Mouse (Mus musculus) limb, embryonic 10.5 days (tissue): Measurements from ENCODE around the gene Lpo. TPM values are rescaled to one million over a fixed set of nuclear protein-coding genes. Genes with fewer than 3 reads are reported as not detected.

Source experiments
- DNase-seq: peaks from one replicate; pipeline ENCODE4 v3.0.0-alpha.2; 2017; ENCODE audit warnings: low spot score
- H3K27ac ChIP-seq: fragments of 300-500 bp; sonication (generic); 2 replicates; pipeline ENCODE4 v1.5.1; 2016; ENCODE audit warnings: mild to moderate bottlenecking
- H3K27me3 ChIP-seq: fragments of 300-500 bp; sonication (generic); 2 replicates; pipeline ENCODE4 v1.6.1; 2016; ENCODE audit warnings: low read depth, mild to moderate bottlenecking; ENCODE audit not compliant: poor library complexity, severe bottlenecking
- H3K36me3 ChIP-seq: fragments of 300-500 bp; sonication (generic); 2 replicates; pipeline ENCODE4 v1.6.1; 2016; ENCODE audit warnings: mild to moderate bottlenecking, moderate library complexity
- H3K4me1 ChIP-seq: fragments of 300-500 bp; sonication (generic); 2 replicates; pipeline ENCODE4 v1.6.1; 2016
- H3K4me3 ChIP-seq: fragments of 300-500 bp; sonication (generic); 2 replicates; pipeline ENCODE4 v1.5.1; 2016; ENCODE audit warnings: mild to moderate bottlenecking, moderate library complexity
- H3K9me3 ChIP-seq: fragments of 300-500 bp; sonication (generic); replicated peaks from 2 replicates; pipeline ENCODE4 v1.6.1; 2016; ENCODE audit warnings: mild to moderate bottlenecking
- WGBS: fragments of 180-500 bp; shearing (Covaris S2); methylation state at CpG from one replicate; pipeline ENCODE4 v1.1.7; 2016; 5-methylcytosine and 5-hydroxymethylcytosine counted together
- microRNA counts: library from miRNA; unstranded; fragments of <30 nt; microRNA quantifications from one replicate; lab custom pipeline; 2017
- microRNA-seq: library from miRNA; unstranded; fragments of <30 nt; microRNA quantifications from one replicate; pipeline ENCODE4, GENCODE M21; 2017
- polyA plus RNA-seq: library from polyadenylated mRNA; unstranded; fragments of >200 nt; fragmentation: Nextera tagmentation; extraction: Ambion mirVana; gene quantifications from 2 replicates; pipeline ENCODE4 v1.2.1, GENCODE M21; 2016

The Lpo gene
- polyA plus RNA-seq, 1 experiment from 2014 or later: not detected

DNA sequence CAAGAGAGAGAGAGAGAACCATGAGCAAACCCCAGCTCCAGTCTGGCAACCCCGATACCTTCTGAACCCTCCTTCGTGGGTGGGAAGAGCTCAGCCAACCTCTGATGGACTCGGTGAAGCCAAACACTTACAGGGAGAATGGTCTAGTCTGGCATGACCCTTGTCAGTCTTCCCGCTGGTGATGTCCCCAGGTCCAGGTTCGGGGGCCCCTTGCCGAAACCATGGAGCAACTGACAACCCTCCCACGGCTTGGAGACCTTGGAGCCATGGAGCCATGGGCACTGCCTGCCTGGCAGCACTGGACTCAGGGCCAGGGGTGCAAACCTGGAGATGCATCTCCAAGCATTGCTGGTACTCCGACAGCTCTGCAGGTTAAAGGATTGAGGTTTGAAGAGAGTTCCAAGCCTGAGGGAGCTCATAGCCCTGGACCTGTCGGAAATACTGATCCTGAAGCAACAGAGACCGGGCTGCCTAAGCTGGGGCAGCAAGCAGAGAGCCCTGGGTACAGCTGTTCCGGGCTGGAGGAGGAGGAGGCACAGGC lies 66.8 kb downstream of the Lpo start:
- no peak for DNase-seq
- WGBS: 71% methylated on average over 11 of the region's 11 CpGs
- Histone ChIP-seq H3K9me3 (no peaks in the 10 kb centered on the region), H3K4me3 (no peak overlapping the region), H3K27me3 (peaks cover 81% of the 10 kb centered on the region), H3K4me1 (peaks cover 30% of the 10 kb centered on the region), H3K36me3 (no peaks in the 10 kb centered on the region), H3K27ac (no peak overlapping the region)

DNA sequence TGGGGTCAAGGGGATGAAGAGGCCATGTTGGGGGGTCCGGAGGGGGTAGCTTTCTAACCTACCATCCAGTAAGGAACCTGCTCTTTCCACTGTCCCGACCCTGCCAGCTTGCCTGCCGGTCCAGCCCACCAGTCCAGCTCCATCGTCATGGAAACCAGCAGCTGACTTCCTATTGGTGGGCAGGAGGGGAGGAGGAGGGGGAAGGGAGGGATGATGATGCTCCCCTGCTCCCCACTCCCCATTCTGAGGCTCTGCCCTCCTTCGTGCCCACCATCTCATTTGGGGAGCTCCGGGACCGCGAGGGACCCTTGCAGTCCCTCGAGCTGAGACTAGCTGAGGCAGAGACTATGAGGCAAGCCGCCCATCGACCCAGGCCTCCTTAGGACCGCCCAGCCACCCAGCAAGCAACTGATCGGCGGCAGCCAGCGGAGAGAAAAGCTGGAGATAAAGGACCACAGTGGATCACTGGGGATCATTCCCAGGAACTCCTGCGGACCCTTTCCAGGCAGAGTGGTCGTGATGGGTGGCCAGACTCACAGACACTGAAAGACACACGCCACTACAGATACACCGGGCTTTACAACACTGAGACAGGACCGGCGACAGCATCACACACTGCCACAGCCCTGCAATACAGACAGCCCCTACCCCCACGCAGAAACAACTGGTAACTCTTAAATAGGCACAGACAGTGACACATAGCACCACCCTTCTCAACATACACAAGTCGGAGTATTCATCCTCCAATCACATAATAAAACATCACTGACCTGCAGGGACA lies 67.6 kb downstream of the Lpo start, which contains the start of gene Tspoap1:
Gene Tspoap1 (plus strand): TSS at position 241 of the 781 bp plus-strand sequence.
- peaks cover 30% of the 10 kb centered on the region for H3K4me1 ChIP-seq
- H3K27ac ChIP-seq: no peak within 1 kb of the TSS
- H3K27me3 ChIP-seq: peaks cover 74% of the 10 kb centered on the region
- no peak for DNase-seq
- 7% methylated on average over 23 of the region's 23 CpGs for WGBS
- no peaks in the 10 kb centered on the region for H3K36me3 ChIP-seq
- no peaks in the 10 kb centered on the region for H3K9me3 ChIP-seq
- H3K4me3 ChIP-seq: peak within 1 kb of the TSS; percentile 32

DNA sequence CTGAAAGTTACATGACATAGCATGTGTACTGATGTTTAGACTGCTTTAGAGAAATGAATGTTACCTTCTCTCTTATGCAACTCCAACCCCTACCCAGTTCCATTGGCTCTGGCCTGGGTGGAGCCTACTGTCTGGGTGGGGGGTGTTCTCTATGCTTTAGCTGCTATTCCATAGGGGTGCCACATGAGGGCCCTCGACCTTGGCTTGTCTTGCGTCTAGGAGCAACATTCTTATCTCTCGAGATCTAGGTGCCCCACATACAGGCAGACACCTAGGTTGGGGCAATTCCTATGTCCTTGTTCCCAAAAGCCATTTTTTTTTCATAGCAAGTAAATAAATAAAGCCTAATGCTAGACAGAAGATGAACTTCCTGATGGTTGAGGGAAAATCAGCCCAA lies 68.5 kb downstream of the Lpo start:
- no peak for DNase-seq

DNA sequence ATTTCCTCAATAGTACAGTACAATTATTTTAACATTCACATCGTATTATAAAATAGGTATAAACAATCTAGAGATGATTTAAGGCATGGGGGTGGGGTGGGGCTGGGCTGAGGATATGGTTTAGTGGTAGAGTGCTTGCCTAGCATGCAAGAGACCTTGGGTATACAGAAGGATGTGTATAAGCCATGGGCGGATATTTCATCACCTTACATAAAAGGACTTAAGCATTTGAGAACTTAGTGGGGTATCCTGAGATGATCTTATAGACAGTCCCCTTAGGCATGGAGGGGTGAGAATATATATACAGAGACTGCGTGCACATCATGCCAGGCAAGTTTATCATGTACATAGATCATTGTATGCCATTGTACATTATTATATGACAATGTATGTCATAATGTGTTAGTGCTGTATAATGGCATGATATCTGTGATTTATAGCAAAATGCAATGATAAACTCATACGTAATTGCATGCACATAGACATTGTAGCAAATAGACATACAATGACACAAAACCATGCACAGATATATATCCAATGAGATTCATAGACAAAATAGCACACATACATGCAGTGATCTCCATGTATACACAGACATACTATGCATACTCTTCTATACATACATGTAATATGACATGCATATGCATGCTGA lies 69.0 kb downstream of the Lpo start:
- H3K27ac ChIP-seq: no peak overlapping the region
- no peak for DNase-seq
- no peaks in the 10 kb centered on the region for H3K9me3 ChIP-seq
- 70% methylated on average over 4 of the region's 4 CpGs for WGBS
- H3K4me3 ChIP-seq: no peak overlapping the region
- peaks cover 59% of the 10 kb centered on the region for H3K27me3 ChIP-seq
- no peaks in the 10 kb centered on the region for H3K36me3 ChIP-seq
- peaks cover 29% of the 10 kb centered on the region for H3K4me1 ChIP-seq

More for the DNA sequence above, 68.5 kb downstream of the Lpo start:
- Histone ChIP-seq H3K27ac (no peak overlapping the region), H3K4me1 (peaks cover 29% of the 10 kb centered on the region), H3K4me3 (no peak overlapping the region), H3K9me3 (no peaks in the 10 kb centered on the region), H3K36me3 (no peaks in the 10 kb centered on the region), H3K27me3 (peaks cover 65% of the 10 kb centered on the region)
- WGBS: 9% methylated on average over 3 of the region's 3 CpGs

DNA sequence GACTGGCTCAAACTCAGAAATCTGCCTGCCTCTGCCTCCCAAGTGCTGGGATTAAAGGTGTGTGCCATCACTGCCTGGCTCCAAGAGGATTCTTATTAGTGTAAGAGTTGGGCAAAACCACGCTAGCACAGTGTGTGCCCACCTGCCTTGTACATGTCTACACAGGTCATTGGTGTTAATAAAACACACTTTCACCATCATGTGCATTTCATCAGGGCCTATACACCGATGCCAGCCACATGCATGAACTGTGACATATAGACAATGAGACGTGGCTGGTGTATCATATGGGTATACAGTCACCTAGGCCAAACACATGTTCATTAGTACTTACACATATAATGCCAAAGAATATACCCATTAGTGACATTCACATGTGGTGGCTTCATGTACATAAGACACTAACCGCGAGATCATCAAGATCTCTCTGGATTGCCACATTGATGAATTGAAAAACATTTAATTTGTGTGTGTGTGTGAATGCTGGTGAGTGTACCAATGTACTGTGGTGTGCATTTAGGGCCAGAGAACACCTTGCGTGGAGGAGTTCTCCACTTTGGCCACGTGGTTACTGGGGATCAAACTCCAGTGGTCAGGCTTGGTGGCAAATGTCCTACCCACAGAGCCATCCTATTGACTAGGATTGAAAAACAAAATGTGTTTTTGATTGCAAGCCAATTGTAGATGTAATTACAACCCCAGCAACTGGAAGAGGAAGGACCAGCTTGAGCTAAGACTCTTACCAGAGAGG lies 69.8 kb downstream of the Lpo start:
- Histone ChIP-seq H3K27me3 (peaks cover 52% of the 10 kb centered on the region), H3K4me1 (peaks cover 23% of the 10 kb centered on the region), H3K9me3 (no peaks in the 10 kb centered on the region), H3K27ac (no peak overlapping the region), H3K4me3 (no peak overlapping the region), H3K36me3 (no peaks in the 10 kb centered on the region)
- 83% methylated on average over 7 of the region's 7 CpGs for WGBS
- DNase-seq: no peak

DNA sequence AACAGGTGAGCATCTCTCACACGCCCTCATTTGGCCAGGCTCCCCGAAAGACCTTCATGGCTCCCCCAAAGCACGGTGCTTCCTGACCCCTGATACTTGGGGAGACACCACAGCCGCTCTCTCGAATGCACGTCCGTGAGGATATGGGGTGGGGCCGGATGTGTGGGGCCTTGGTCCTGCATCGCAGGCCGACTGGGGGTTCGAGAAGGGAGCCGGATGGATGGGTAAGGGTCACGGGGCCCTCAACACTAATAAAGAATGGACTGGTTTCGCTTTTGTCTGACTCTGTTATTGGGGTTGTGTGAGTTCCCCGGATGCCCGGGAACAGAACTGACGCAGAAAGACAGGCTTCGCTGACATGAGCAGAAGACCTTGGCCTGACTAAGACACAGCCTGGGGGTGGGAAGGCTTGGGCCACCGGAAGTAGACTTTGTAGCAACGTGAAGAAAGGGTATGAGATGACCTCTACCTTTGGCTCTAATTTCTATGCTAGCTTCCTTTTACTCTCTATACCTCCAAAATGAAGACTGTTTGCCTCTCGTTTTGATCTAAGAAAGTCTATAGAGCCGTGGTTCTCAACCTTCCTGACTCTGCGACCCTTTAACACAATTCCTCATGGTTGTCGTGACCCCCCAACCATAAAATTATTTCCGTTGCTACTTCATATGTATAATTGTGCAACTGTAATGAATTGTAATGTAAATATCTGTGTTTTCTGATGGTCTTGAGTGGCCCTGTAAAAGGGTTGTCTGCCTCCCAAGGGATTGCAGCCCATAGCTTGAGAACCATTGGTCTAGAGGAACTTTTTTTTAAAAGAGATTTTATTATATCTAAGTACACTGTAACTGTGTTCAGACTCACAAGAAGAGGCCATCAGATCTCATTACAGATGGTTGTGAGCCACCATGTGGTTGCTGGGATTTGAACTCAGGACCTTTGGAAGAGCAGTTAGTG lies 70.8 kb downstream of the Lpo start:
- WGBS: 90% methylated on average over 25 of the region's 25 CpGs
- Histone ChIP-seq H3K4me3 (peak overlapping the region; percentile 13), H3K27me3 (peaks cover 41% of the 10 kb centered on the region), H3K4me1 (peaks cover 17% of the 10 kb centered on the region), H3K27ac (no peak overlapping the region), H3K9me3 (no peaks in the 10 kb centered on the region), H3K36me3 (no peaks in the 10 kb centered on the region)
- DNase-seq: no peak

MicroRNA genes within 50 kb of the gene (microRNA counts, 519-probe panel; counts per million panel counts)
- microRNA mmu-miR-142-3p (lab: Ali Mortazavi, UCI): 5,271 counts per million, percentile 89 among the panel's probes with 10 or more counts
- microRNA mmu-miR-142-5p (lab: Ali Mortazavi, UCI): 5,583 counts per million, percentile 90 among the panel's probes with 10 or more counts

Small RNAs within 50 kb of the gene (microRNA-seq; reads per million reads assigned to microRNA genes)
- not detected for gene Mir142
- not detected for gene Mir142b

Other genes with a start within 250 kb of the Lpo start
- 68.3 and 69.0 TPM in 2 replicates for gene Mtmr4, start 236.1 kb downstream of the Lpo start, polyA plus RNA-seq
- gene Hsf5, start 211.1 kb downstream of the Lpo start, polyA plus RNA-seq: 0.26 and 0.34 TPM in 2 replicates
- 1.9 and 2.2 TPM in 2 replicates for gene Rnf43, start 165.6 kb downstream of the Lpo start, polyA plus RNA-seq
- 187 and 191 TPM in 2 replicates for gene Supt4a, start 90.7 kb downstream of the Lpo start, polyA plus RNA-seq
- gene Tspoap1, start 67.7 kb downstream of the Lpo start, polyA plus RNA-seq: 0.74 and 2.9 TPM in 2 replicates
- gene Mpo, start 34.7 kb downstream of the Lpo start, polyA plus RNA-seq: 2.8 and 4.0 TPM in 2 replicates
- gene Mks1, start 24.9 kb upstream of the Lpo start, polyA plus RNA-seq: 18.0 TPM in 2 replicates
- not detected in 2 replicates for gene Epx, start 47.2 kb upstream of the Lpo start, polyA plus RNA-seq
- gene Olfr462, start 64.0 kb upstream of the Lpo start, polyA plus RNA-seq: not detected in 2 replicates
- gene Olfr463, start 69.1 kb upstream of the Lpo start, polyA plus RNA-seq: not detected in 2 replicates
- not detected in 2 replicates for gene Olfr464, start 92.7 kb upstream of the Lpo start, polyA plus RNA-seq
- 22.9 and 25.0 TPM in 2 replicates for gene Dynll2, start 159.2 kb upstream of the Lpo start, polyA plus RNA-seq
- gene Srsf1, start 219.1 kb upstream of the Lpo start, polyA plus RNA-seq: 365 and 415 TPM in 2 replicates
- gene Vezf1, start 240.0 kb upstream of the Lpo start, polyA plus RNA-seq: 54.6 and 59.2 TPM in 2 replicates